Mouse (Mus musculus) spleen, postnatal 36 days (tissue): ENCODE data around the gene Olfr564.

Source experiments
- DNase-seq, 2 experiments: peaks; one replicate each; pipeline ENCODE4 v3.0.0; 2022; ENCODE audit warnings: low spot score in 2 of 2, mixed read lengths in 1 of 2

Gene Olfr564

GRCm38 (mm10) chr7:102803180-102803579 lies at the start of gene Olfr564:
Gene Olfr564, plus strand, starts transcription at chr7:102803480.
- no peak for DNase-seq

GRCm38 (mm10) chr7:102759266-102759665 lies 44.0 kb upstream of the Olfr564 start, which contains the start of the genes Olfr560 and Olfr78:
Gene Olfr560, minus strand, starts transcription at chr7:102759366.
Gene Olfr78, minus strand, starts transcription at chr7:102759471.
- no peak for DNase-seq

GRCm38 (mm10) chr7:102770921-102771320 lies 32.4 kb upstream of the Olfr564 start, which contains the start of gene Olfr561:
Gene Olfr561, plus strand, starts transcription at chr7:102771221.
- no peak for DNase-seq
